Mouse (Mus musculus) neural tube, embryonic 13.5 days (tissue): Measurements from ENCODE around the gene Col26a1. TPM values are rescaled to one million over a fixed set of nuclear protein-coding genes. Genes with fewer than 3 reads are reported as not detected.

Source experiments
- ATAC-seq: fragments of 200-750 bp; cut with Nextera tagmentation; 2 replicates; pipeline ENCODE4 v1.8.0; 2017; ENCODE audit warnings: low read depth, mild to moderate bottlenecking, moderate TSS enrichment, moderate library complexity
- H3K27ac ChIP-seq: fragments of 300-500 bp; sonication (generic); replicated peaks from 2 replicates; pipeline ENCODE4 v1.5.1; 2015; ENCODE audit warnings: moderate library complexity, mild to moderate bottlenecking, inconsistent platforms
- H3K27me3 ChIP-seq: fragments of 300-500 bp; sonication (generic); 2 replicates; pipeline ENCODE4 v1.6.1; 2015; ENCODE audit warnings: mild to moderate bottlenecking, inconsistent platforms
- H3K36me3 ChIP-seq: fragments of 300-500 bp; sonication (generic); 2 replicates; pipeline ENCODE4 v1.6.1; 2015; ENCODE audit warnings: mild to moderate bottlenecking, inconsistent platforms
- H3K4me1 ChIP-seq: fragments of 300-500 bp; sonication (generic); replicated peaks from 2 replicates; pipeline ENCODE4 v1.6.1; 2015; ENCODE audit warnings: inconsistent platforms
- H3K4me2 ChIP-seq: fragments of 300-500 bp; sonication (generic); 2 replicates; pipeline ENCODE4 v1.6.1; 2015; ENCODE audit warnings: inconsistent platforms, mild to moderate bottlenecking, moderate library complexity
- H3K4me3 ChIP-seq: fragments of 300-500 bp; sonication (generic); 2 replicates; pipeline ENCODE4 v1.5.1; 2015; ENCODE audit warnings: mild to moderate bottlenecking, inconsistent platforms
- H3K9ac ChIP-seq: fragments of 300-500 bp; sonication (generic); 2 replicates; pipeline ENCODE4 v1.6.1; 2015; ENCODE audit warnings: moderate library complexity, mild to moderate bottlenecking, inconsistent platforms
- H3K9me3 ChIP-seq: fragments of 300-500 bp; sonication (generic); 2 replicates; pipeline ENCODE4 v1.6.1; 2016; ENCODE audit warnings: inconsistent platforms
- WGBS: fragments of 180-500 bp; shearing (Covaris S2); methylation state at CpG from one replicate; pipeline ENCODE4 v1.1.7; 2015; 5-methylcytosine and 5-hydroxymethylcytosine counted together
- polyA plus RNA-seq: library from polyadenylated mRNA; unstranded; fragments of >200 nt; fragmentation: Nextera tagmentation; extraction: Ambion mirVana; gene quantifications from 2 replicates; pipeline ENCODE4 v1.2.1, GENCODE M21; 2015

The Col26a1 gene
- polyA plus RNA-seq, 1 experiment from 2014 or later: 47.2 TPM

GRCm38 (mm10) chr5:136872417-136872816, 10.6 kb downstream of the Col26a1 start:
- Histone ChIP-seq H3K4me2 (no peak overlapping the region), H3K9ac (no peak overlapping the region), H3K9me3 (no peaks in the 10 kb centered on the region), H3K27ac (no peak overlapping the region), H3K27me3 (no peaks in the 10 kb centered on the region), H3K4me3 (no peak overlapping the region), H3K36me3 (no peaks in the 10 kb centered on the region), H3K4me1 (0 out of 2 replicates have a peak, but pooled peaks cover 4% of the 10 kb centered on the region)
- ATAC-seq: no peak
- 85% methylated on average over 8 of the region's 8 CpGs for WGBS

DNA sequence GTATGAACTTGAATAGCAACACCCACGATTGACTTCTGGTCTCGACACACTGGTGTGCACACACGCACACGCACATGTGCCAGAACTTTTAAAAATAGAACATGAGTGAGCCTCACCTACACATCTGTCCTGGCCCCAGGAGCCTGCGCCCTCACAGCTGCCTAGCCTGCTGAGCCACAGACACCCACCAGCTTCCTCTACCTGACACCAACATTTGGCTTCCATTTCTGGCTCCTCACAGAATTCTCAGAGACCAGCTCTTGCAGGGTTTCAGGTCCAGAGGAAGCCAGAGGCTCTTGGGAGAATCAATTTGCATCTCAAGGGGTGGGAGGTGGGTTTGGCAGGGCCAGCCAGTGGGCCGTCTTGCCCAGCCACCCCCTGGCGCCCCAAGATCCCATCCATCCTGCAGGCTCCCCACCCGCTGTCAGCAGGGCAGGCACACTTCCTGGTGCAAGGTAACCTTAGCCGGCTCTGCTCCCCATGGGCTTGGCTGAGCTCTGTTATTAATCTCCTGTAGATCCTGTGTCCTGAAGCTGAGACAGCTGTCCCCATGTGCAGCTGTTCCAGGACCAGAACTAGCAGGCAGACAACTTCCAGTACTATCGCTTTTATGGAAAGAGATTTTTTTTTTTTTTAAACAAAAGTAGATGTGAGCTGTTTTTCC, 13.4 kb downstream of the Col26a1 start:
- H3K4me1 ChIP-seq: 0 out of 2 replicates have a peak, but pooled peaks cover 4% of the 10 kb centered on the region
- H3K27ac ChIP-seq: 0 out of 2 replicates have a peak overlapping the region, but pooled peaks have one; percentile 9
- ATAC-seq: no peak
- no peak overlapping the region for H3K4me3 ChIP-seq
- H3K4me2 ChIP-seq: no peak overlapping the region
- WGBS: 56% methylated on average over 10 of the region's 10 CpGs
- no peak overlapping the region for H3K9ac ChIP-seq
- no peaks in the 10 kb centered on the region for H3K27me3 ChIP-seq
- no peaks in the 10 kb centered on the region for H3K36me3 ChIP-seq
- H3K9me3 ChIP-seq: no peaks in the 10 kb centered on the region

DNA sequence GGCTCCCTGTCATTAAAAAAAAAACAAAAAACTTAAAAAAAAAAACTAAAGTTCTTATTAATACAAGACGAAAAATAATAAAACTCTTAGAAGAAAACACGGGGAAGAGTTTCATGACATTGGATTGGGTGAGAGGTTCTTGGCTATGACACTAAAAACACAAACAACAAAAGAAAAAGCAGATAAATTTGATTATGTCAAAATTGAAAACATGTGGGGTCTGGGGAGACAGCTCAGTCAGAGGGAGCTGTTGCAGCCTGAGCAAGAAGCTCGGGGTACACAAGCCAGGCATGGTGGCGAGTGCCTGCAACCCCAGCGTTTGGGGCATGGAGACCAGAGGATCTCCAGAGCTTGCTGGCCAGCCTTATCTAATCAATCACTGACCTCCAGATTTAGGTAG, 15.3 kb downstream of the Col26a1 start:
- no peak for ATAC-seq
- 87% methylated on average over 5 of the region's 5 CpGs for WGBS

DNA sequence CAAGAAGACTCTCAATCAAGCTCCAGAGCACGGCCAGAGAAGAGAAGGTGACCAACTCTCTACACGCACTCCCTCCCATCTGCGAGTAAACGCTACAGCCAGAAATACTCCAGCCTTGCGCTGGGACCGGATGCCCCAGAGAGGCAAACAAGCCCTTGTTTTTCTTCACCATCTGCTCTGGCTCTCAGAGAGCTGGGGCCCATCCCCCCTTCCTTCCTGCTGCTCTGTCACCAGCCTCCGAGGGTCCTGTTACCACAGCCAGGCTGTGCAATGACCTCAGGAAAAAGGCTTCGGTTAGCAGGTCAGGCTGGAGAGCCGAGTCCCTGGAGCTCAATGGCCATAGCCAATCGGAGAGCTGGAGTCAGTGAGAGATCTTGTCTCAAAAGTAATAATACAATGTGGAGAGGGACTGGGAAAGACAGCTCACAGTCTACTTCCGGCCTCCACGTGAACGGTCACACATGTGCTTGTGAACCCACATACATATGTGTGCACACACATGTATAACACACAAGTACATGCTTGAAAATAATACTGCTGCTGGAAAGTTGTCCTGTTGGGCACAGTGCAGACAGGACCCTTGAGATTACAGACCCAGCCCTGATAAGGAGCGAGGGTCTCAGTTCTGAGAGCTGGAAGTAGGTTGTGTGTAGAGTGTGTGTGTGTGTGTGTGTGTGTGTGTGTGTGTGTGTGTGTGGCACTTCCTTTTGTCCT, 18.9 kb downstream of the Col26a1 start:
- Histone ChIP-seq H3K36me3 (no peaks in the 10 kb centered on the region), H3K27me3 (0 out of 2 replicates have a peak, but pooled peaks cover 5% of the 10 kb centered on the region), H3K4me2 (peak overlapping the region; percentile 29), H3K27ac (peak overlapping the region; percentile 64), H3K4me3 (no peak overlapping the region), H3K4me1 (peaks cover 39% of the 10 kb centered on the region), H3K9ac (no peak overlapping the region), H3K9me3 (no peaks in the 10 kb centered on the region)
- peak; percentile 47; the same call in 1 of the 2 replicates for ATAC-seq
- WGBS: 19% methylated on average over 14 of the region's 14 CpGs

More for the DNA sequence above, 15.3 kb downstream of the Col26a1 start:
- no peak overlapping the region for H3K9ac ChIP-seq
- peaks cover 22% of the 10 kb centered on the region for H3K4me1 ChIP-seq
- H3K27ac ChIP-seq: no peak overlapping the region
- no peaks in the 10 kb centered on the region for H3K9me3 ChIP-seq
- no peaks in the 10 kb centered on the region for H3K36me3 ChIP-seq
- H3K27me3 ChIP-seq: no peaks in the 10 kb centered on the region
- no peak overlapping the region for H3K4me3 ChIP-seq
- H3K4me2 ChIP-seq: no peak overlapping the region

GRCm38 (mm10) chr5:136863276-136863675, 19.7 kb downstream of the Col26a1 start:
- peaks cover 39% of the 10 kb centered on the region for H3K4me1 ChIP-seq
- H3K4me2 ChIP-seq: peak overlapping the region; percentile 29; the same call in 1 of the 2 replicates
- peak overlapping the region; percentile 64 for H3K27ac ChIP-seq
- H3K9ac ChIP-seq: no peak overlapping the region
- no peaks in the 10 kb centered on the region for H3K9me3 ChIP-seq
- no peaks in the 10 kb centered on the region for H3K36me3 ChIP-seq
- ATAC-seq: no peak
- H3K4me3 ChIP-seq: no peak overlapping the region
- WGBS: 63% methylated on average over 9 of the region's 9 CpGs
- 0 out of 2 replicates have a peak, but pooled peaks cover 5% of the 10 kb centered on the region for H3K27me3 ChIP-seq

GRCm38 (mm10) chr5:136862806-136863205, 20.2 kb downstream of the Col26a1 start:
- no peak for ATAC-seq

DNA sequence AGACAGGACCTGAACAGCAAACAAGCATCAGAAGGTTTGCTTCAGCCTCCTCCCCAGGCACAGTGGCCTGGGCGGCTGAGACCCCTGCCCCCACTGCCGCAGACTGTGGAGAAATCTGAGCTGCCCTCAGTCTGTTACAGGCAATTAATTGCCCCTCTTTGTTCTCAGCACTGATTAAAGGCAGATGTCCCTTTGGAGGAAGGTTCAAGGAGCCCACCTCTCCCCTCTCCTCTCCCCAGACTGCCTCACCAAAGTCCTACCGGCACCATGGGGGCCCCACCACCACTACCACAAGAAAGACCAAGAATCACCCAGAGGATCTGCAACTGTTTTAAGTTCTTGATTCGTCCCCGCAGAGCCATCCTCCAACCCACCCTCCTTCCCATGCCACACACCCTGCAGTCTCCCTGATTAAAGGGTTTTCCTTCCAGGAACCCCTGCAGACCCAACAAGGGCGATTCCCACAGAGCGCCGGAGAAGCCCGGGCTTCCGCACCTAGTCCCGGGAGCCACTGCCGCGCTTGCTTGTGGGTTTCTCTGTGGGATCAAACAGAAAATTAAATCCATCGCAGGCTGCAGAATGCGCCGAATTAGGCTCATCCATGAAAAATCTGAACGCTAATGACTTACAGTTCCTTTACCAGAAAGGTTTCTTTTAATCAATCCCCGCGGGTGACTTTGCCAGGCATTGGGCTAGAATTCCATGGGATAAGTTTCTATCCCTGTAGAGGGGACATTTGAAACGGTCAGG, 21.6 kb downstream of the Col26a1 start:
- Histone ChIP-seq H3K4me2 (peak overlapping the region; percentile 42), H3K27me3 (0 out of 2 replicates have a peak, but pooled peaks cover 5% of the 10 kb centered on the region), H3K36me3 (no peaks in the 10 kb centered on the region), H3K4me1 (peaks cover 39% of the 10 kb centered on the region), H3K9ac (peak overlapping the region; percentile 48; the same call in 1 of the 2 replicates), H3K9me3 (no peaks in the 10 kb centered on the region), H3K4me3 (0 out of 2 replicates have a peak overlapping the region, but pooled peaks have one; percentile 0), H3K27ac (peak overlapping the region; percentile 24; the same call in 1 of the 2 replicates)
- WGBS: 7% methylated on average over 20 of the region's 20 CpGs
- no peak for ATAC-seq

More at GRCm38 (mm10) chr5:136862806-136863205, 20.2 kb downstream of the Col26a1 start:
- WGBS: 53% methylated on average over 4 of the region's 4 CpGs
- H3K9ac ChIP-seq: no peak overlapping the region
- H3K4me3 ChIP-seq: no peak overlapping the region
- no peak overlapping the region for H3K4me2 ChIP-seq
- no peak overlapping the region for H3K27ac ChIP-seq
- no peaks in the 10 kb centered on the region for H3K36me3 ChIP-seq
- 0 out of 2 replicates have a peak, but pooled peaks cover 5% of the 10 kb centered on the region for H3K27me3 ChIP-seq
- H3K9me3 ChIP-seq: no peaks in the 10 kb centered on the region
- H3K4me1 ChIP-seq: peaks cover 39% of the 10 kb centered on the region

DNA sequence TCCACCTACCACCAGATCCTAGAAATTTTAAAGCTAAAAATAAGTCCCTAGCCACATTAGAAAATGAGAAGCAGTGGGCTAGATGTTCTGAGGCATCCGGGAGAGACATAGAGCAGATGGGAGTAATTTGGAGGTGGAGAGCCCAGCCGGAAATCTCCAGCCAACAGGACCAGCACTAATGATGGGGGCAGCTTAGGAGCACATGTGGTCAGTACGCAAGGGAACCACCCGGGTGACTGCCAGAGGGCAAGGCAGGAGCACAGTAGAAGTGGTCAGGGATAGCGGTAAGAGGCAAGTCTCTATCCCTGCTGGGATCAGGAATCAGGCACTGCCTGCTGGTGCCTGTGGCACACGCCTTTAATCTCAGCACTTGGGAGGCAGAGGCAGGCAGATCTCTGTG, 32.3 kb downstream of the Col26a1 start:
- H3K4me3 ChIP-seq: no peak overlapping the region
- no peaks in the 10 kb centered on the region for H3K4me1 ChIP-seq
- no peak overlapping the region for H3K27ac ChIP-seq
- H3K9me3 ChIP-seq: no peaks in the 10 kb centered on the region
- no peak overlapping the region for H3K9ac ChIP-seq
- no peak for ATAC-seq
- no peaks in the 10 kb centered on the region for H3K27me3 ChIP-seq
- H3K4me2 ChIP-seq: no peak overlapping the region
- H3K36me3 ChIP-seq: no peaks in the 10 kb centered on the region
- WGBS: 87% methylated on average over 6 of the region's 6 CpGs

DNA sequence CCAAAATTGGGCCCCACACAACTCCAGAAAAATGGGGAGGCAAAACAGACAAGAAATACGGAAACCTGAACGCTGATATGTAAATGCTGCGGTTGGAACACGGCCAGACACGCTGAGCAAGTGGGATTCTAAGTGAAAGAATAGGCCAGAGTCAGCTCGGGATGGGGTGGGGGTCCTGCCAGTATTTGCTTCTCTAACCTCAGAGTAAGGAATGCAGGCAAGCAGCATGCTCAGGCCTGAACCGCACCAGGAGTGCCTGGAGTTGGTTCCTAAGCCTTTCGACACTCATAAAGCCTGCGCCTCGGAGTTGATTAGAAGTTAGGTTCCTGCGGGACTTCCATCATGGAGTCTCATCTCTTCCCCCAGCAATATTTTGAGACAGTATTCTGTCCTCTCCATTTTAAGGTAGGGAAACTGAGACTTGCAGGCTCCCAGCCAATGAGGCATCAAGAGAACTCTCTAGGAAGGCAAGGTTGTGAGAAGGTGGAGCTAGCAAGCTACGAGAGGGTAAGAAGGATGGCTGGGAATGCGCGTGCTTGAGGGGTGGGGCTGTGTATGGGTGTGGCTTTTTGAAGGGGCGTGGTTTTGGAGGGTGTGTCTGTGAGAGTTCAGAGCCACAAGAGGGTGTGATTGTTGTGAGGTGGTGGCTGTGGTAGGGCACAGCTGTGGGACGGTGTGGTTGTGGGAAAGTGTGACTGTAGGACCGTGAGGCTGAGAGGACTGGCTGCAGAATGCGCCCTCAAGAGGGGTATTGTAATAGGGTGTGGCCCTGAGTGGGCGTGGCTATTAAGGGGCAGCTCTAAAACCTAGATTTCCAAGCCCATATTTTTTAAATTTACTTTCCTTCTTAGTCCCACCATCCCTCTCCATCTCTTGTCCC, 36.4 kb downstream of the Col26a1 start:
- Histone ChIP-seq H3K9ac (no peak overlapping the region), H3K9me3 (no peaks in the 10 kb centered on the region), H3K36me3 (no peaks in the 10 kb centered on the region), H3K27me3 (no peaks in the 10 kb centered on the region), H3K27ac (no peak overlapping the region), H3K4me1 (no peaks in the 10 kb centered on the region), H3K4me2 (no peak overlapping the region), H3K4me3 (no peak overlapping the region)
- ATAC-seq: no peak
- WGBS: 84% methylated on average over 19 of the region's 19 CpGs

DNA sequence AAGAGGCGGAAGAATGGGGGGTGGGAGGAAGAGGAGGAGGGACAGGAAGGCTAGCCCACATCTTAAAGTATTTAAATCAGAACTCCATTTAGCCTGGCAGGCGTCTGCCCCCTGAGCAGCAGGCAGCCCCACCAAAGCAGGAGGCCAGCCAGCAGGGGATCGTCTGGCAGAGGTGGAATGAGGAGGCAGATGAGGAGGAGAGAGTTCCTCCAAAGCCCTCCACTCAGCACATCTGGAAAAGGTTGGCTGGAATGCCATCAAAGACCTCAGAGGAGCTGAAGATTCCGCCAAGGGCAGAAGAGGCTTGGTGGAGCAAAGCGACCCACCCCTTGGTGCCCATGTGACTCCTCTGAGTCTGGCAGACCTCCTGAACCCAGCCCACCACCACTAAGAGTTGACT, 39.1 kb downstream of the Col26a1 start:
- ATAC-seq: no peak
- Histone ChIP-seq H3K27ac (no peak overlapping the region), H3K9me3 (no peaks in the 10 kb centered on the region), H3K9ac (no peak overlapping the region), H3K4me3 (no peak overlapping the region), H3K4me2 (no peak overlapping the region), H3K27me3 (no peaks in the 10 kb centered on the region), H3K36me3 (no peaks in the 10 kb centered on the region), H3K4me1 (no peaks in the 10 kb centered on the region)
- WGBS: 49% methylated on average over 5 of the region's 5 CpGs

- Histone ChIP-seq H3K27ac (no peak overlapping the region), H3K27me3 (no peaks in the 10 kb centered on the region), H3K9ac (no peak overlapping the region), H3K9me3 (no peaks in the 10 kb centered on the region), H3K4me3 (no peak overlapping the region), H3K4me1 (no peaks in the 10 kb centered on the region), H3K4me2 (no peak overlapping the region), H3K36me3 (no peaks in the 10 kb centered on the region)
- 9% methylated on average over 8 of the region's 8 CpGs for WGBS
- ATAC-seq: no peak
Measured at GRCm38 (mm10) chr5:136840036-136840435, 43.0 kb downstream of the Col26a1 start.
